Mouse (Mus musculus) urinary bladder, adult 18-20 months (tissue): ENCODE data around the gene Sdc4.

Experiments
- DNase-seq, 2 experiments: peaks; one replicate each; pipeline ENCODE4 v3.0.0; 2022; ENCODE audit warnings: low spot score in 2 of 2, mixed read lengths in 2 of 2

Sdc4 gene

GRCm38 (mm10) chr2:164403396-164404081 is 40.1 kb downstream of the Sdc4 start:
- DNase-seq: no peak

GRCm38 (mm10) chr2:164402906-164403305 is 40.8 kb downstream of the Sdc4 start, which contains the start of gene Rbpjl:
Rbpjl (plus strand) TSS chr2:164403141.
- DNase-seq: peak; percentile 56 to 57

- no peak for DNase-seq
Observed at GRCm38 (mm10) chr2:164396911-164397310, 46.8 kb downstream of the Sdc4 start.

GRCm38 (mm10) chr2:164396076-164396475 is 47.6 kb downstream of the Sdc4 start:
- DNase-seq: no peak

GRCm38 (mm10) chr2:164393126-164393525 is 50.6 kb downstream of the Sdc4 start:
- DNase-seq: no peak

- peak; percentile 58 to 83 for DNase-seq
Observed at GRCm38 (mm10) chr2:164389499-164389898, 54.2 kb downstream of the Sdc4 start.

GRCm38 (mm10) chr2:164389020-164389419 is 54.7 kb downstream of the Sdc4 start, which contains the start of gene Slpi:
Slpi (minus strand) TSS chr2:164389095.
- no peak for DNase-seq

- DNase-seq: no peak
Observed at GRCm38 (mm10) chr2:164386953-164387352, 56.7 kb downstream of the Sdc4 start.

- no peak for DNase-seq
Observed at GRCm38 (mm10) chr2:164385927-164386763, 57.5 kb downstream of the Sdc4 start.

- no peak for DNase-seq
Observed at GRCm38 (mm10) chr2:164383656-164384399, 59.9 kb downstream of the Sdc4 start.

- no peak for DNase-seq
Observed at GRCm38 (mm10) chr2:164382971-164383370, 60.7 kb downstream of the Sdc4 start.

- DNase-seq: no peak
Observed at GRCm38 (mm10) chr2:164381726-164382125, 62.0 kb downstream of the Sdc4 start.

- no peak for DNase-seq
Observed at GRCm38 (mm10) chr2:164377478-164378426, 65.9 kb downstream of the Sdc4 start.
